Mouse (Mus musculus) heart, postnatal 14 days (tissue): ENCODE data around the gene Scn4a. TPM values are rescaled to one million over a fixed set of nuclear protein-coding genes. Genes with fewer than 3 reads are reported as not detected.
"Not testable (repeated sequence)": the region's sequence is repeated elsewhere in the genome, so short reads cannot be mapped to it uniquely, and the experiment has no call there.

Experiments used
- DNase-seq, 2 experiments: peaks; one replicate each; pipeline ENCODE4 v3.0.0; 2021 to 2022
- intact Hi-C: fragments of 180-260 bp; cut with DNase I; formaldehyde crosslinking; loops from one replicate; pipeline ENCODE4 v1.15.1; 2025
- total RNA-seq, 2 experiments: library from RNA; stranded (reverse); gene quantifications; 2 replicates each; pipeline ENCODE4 v1.2.3; 2021

Scn4a gene
- total RNA-seq, 2 experiments from 2014 or later: 6.8 to 7.9 TPM

DNA sequence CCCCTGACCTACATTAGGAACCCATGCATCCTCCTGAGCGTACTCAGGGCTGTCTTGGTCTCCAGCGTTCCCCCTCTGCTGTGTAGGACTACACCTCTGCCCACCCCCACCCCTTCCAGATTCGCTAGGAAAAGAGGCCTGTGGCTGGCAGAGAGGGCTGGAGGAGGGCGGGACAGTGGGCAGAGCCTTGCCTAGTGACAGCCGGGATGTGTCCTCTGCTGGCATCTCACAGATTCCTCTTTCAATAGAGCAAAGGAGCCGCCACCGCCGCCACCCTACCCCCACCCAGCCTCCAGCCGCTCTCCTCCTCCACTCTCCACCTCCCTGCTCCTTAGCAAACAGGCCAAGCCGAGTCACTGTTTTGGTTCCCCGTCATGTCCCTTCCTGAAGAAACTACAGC, 11.6 kb upstream of the Scn4a start:
- intact Hi-C loops: no loop called here
- DNase-seq: peak; percentile 33 to 53

DNA sequence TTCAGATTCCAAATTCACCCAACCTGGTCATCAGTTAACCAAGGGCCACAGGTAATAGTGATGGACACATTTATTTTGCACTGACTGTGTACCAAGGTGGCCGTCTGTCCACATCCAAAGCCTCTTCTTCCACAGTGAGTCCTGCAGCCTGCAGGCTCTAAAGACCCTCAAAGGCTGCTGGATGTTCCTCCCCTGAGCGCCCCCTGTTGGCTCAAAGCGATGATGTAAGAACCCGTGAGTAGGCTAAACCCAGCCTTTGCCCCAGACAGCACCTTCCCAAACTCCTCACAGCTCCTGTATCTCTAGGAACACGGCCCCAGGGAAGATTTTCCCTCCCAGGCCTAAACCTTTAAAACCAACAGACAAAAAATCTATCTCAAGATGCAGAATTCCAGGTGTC, 6.3 kb upstream of the Scn4a start:
- DNase-seq: no peak
- intact Hi-C loops: no loop called here

DNA sequence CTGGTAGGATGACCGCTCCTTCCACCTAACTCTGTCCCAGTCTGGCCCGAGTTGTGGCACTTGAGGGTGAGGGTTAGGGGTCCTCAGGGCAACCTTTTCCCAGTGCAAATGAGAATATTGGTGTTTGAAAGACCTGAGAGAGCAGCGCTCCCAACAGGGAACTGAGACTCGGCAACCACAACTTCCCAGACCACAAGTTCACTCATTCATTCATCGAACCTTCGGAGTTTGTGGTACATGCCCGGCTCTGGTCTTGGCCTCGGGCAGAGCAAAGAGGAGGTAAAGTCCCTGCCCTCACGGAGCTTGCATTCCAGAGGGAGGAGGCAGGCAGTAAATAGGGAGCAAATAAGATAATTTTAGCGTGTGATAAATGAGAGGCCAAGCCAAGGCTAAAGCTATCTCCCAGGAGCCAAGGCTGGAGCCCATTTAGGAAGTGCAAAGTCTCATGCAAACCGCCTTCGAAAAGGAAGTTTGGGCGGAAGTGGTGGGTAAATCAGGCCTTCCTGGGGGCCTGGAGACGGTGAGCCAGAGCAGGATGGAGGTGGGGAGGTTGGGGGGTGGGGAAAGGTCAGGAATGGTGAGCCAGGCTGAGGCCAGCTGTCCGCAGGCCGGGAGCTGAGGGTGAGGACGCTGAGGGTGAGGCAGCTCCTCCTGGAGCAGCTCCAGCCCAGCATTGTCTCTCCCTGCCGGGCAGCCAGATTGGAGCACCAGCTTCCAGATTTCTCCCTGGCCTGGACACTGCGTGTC, 2.5 kb upstream of the Scn4a start:
- intact Hi-C loops: loop anchor here (2.0 kb wide), 1 partner anchor 17 kb away; no protein-coding TSS in a partner anchor
- DNase-seq: no peak

DNA sequence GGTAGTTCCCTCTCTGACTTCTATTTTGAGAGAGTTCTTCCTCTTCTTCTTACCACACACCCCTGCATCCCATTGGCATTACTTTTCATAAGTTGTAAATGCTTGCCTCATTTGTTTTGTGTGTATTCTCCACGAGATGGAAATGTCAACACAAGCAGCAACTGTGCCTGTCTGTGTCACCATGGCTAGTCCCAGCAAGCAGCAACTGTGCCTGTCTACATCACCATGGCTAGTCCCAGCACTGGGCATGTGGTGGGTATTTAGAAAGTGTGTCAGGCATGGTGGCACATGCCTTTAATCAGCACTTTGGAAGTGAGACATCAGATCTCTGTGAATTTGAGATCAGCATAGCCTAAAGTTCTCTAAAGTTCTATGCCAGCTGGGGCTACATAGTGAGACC, 1.1 kb upstream of the Scn4a start:
- intact Hi-C loops: loop anchor here (2.0 kb wide), 1 partner anchor 15 kb away; no protein-coding TSS in a partner anchor
- DNase-seq: no peak

DNA sequence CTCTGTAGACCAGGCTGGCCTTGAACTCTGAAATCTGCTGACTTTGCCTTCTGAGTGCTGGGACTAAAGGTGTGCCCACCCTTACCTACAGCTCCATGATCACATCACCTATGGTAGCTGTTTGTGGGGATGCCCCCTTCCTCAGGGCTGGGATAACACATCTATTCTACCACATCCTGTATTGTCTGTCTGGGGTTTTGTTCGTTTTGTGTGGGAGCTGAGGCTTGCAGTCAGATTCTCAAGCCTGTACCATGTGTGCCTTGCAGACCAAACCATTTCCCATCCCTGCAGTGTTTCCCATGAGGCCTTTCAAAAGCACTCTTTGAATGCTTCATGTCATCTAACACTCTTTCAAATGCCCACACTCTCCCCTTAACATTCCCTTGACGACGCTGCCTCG, 1.1 kb downstream of the Scn4a start:
- DNase-seq: no peak
- intact Hi-C loops: no loop called here

DNA sequence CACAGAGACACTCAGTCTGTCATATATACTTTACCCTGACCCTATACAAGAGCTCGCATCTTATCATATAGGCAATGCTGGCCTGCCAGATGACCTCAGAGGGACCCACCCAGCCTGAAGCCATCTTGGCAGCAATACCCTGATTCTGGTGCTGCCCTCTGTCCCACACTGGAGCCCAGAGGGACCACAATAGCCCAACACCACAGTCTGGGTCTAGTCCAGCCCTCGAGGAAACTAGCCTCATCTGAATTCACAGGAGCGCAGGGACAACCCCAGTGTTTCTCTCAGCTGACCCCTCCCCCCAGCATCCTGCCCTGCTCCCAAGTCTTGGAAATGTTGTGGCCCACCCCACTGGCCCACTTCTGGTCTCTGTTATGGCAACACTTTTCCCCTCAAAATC, 1.8 kb downstream of the Scn4a start:
- intact Hi-C loops: no loop called here

DNA sequence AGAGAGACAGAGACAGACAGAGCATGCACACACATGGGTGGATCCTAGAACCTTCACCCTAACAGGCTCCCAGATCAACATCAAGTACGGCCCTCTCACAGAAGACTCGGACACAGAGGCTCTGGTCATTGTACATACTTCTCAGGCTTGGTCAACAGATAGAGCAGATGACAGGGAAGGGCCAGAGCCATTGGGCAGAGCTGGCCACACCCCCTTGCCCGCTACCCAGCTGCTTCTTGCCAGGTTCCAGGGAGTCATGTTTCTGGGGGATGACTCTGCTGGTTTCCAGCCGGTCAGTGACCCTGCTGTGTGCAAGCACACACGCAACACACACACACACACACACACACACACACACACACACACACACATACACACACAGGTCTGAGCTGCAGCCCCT, 2.2 kb downstream of the Scn4a start:
- intact Hi-C loops: no loop called here

More for the DNA sequence above, 1.8 kb downstream of the Scn4a start:
- no peak for DNase-seq

DNA sequence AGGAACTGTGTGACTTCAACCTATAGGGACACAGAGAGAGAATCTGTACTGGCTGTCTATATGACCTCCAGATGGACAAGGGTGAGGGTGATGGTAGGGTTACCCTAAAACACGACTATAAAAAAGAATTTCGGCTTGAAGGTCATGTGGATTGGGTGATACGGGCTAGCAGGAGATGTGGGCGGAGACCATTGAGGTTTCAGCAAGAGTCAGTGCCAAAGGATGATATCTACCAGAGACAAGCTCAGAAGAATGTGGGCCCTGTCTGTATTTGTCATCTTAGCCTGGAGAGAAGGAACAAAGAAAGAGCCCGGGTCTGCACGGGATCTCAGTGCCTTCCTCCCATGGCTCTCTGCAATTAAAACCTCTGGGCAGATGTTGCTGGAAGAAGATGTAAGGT, 3.3 kb downstream of the Scn4a start:
- DNase-seq: no peak
- intact Hi-C loops: no loop called here

More for the DNA sequence above, 2.2 kb downstream of the Scn4a start:
- no peak for DNase-seq

DNA sequence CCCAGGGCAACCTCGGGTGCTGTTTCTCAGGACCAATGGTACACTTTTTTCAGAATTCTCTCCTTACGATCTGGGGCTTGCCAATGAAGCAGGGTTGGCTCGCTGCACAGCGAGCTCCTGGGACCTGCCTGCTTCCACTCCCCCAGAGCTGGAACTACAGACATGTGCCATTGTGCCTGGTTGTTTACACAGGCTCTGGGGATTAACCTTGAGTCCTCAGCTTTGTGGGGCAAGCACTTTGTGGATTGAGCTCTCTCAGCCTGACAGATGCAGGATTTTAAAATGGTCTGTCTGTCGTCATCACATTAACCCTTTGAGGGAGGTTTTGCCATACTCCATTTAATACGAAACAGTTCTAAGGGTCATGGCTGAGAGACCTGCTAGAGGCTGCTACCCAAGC, 8.2 kb downstream of the Scn4a start:
- DNase-seq: no peak
- intact Hi-C loops: no loop called here

DNA sequence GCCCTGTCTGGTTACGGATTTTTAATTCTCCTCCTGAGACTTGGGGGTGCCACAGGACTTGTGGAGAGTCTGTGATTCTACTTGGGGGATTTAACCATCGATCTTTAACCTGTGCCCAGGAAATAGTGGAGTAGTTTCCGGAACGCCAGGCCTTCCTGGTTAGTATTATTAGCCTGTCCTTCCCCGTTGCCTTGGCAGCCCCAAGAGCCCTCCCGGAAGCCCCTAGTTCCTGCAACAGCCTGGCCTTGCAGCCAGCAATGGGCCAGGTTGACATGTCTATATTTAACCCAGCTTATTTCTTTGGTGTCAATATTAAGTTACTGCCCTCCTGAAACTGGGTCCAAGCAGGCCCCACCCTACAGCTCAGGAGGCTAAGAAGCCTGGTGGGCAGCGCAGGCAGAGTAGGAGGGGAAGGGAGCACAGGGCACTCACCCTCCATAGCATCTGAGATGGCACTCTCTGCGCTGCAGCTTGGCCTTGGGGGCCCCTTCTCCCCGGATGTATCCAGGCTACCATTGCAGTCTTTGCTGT, 12.0 kb downstream of the Scn4a start:
- DNase-seq: no peak
- intact Hi-C loops: no loop called here

DNA sequence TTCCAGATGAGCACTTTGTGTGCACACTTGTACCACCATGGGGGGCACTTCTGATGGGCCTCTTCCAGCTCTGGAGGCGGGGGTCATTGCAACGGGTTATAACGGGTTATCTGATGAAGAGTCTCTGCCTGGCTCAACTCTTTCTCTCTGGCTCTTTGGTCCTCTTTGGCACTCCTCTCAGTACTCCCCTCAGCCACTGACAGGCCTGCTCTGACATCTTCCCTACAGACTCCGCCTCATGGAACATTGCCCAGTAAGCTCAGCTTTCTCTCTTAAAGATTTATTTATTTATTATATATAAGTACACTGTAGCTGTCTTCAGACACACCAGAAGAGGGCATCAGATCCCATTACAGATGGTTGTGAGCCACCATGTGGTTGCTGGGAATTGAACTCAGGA, 13.8 kb downstream of the Scn4a start:
- not testable (repeated sequence) for DNase-seq
- intact Hi-C loops: loop anchor here (2.0 kb wide), 1 partner anchor 15 kb away; no protein-coding TSS in a partner anchor

DNA sequence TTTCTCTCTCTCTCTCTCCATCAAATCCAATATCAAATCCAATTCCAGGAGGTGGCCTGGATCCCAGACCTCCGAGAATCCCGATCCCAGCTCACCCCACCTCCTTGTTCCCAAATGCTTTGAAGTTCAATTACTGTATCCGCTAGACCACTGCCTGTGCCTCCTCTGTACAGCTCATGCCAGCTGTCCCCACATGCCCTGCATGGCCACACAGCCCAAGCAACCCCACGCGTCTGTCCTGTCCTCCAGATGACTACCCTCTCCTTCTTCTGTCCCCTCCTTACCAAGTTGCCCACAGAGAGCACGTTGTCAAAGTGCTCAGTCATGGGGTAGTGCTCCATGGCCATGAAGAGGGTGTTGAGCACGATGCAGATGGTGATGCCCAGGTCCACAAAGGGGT, 14.2 kb downstream of the Scn4a start:
- intact Hi-C loops: loop anchor here (2.0 kb wide), 1 partner anchor 16 kb away; no protein-coding TSS in a partner anchor

DNA sequence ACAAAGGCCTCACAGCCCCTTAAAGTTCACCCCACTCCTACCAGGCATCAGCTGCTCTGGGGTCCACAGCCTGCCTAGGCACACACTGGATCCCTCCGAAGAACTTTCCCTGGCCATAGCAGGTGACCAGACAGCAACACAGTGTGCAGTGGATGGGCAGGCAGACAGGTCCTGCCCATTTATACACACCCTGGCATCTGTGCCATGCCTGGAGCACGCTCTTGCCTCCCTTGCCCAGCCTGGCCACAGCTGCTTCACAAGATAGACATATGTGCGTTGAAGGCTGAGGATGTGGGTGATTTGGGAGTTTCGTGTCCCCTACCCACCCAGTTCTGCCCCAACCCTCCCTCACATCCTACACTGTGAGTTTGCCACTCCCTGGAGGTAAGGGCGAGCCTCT, 15.1 kb downstream of the Scn4a start:
- no peak for DNase-seq

More for the DNA sequence above, 14.2 kb downstream of the Scn4a start:
- DNase-seq: no peak

DNA sequence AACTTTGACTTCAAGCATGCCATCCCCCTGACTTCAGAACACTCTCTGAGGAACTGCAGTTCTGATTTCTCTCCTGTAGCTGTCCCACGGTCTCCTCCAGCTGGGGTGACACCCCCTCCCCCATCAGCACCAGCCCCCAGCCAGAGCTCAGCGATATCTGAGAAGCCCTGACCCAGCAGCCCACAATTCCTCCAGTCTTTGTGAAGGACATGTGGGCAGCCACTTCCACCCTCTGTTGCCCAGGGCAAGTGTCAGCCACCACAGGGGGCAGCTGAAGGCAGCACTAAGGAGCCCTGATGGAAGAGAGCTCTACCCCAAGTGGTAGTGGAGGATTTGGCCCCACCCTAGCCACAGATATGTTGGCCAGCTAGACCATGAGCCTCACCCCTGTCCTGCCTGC, 19.0 kb downstream of the Scn4a start:
- DNase-seq: no peak
- intact Hi-C loops: no loop called here

More for the DNA sequence above, 15.1 kb downstream of the Scn4a start:
- intact Hi-C loops: loop anchor here (2.0 kb wide), 1 partner anchor 17 kb away; no protein-coding TSS in a partner anchor

DNA sequence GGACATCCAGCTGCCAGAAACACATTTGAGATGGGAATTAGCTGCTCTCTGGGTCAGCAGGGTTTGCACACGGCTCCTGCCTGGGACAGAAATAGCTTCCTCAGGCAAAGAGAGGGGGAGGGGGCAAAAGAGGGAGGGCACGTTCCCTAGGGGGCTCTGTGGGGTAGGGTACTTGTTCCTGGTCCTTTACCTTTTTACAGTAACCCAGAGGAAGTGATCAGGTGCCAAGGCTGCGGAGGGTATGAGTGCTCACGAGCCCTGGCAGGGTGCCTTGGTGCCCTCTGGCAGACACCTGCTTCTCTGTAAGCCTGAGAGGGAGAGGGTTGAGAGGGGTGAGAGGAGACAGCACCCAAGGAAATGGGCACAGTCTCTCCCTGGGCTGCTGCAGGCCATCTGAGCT, 20.6 kb downstream of the Scn4a start:
- peak in 1 of 2 experiments; percentile 32 for DNase-seq
- intact Hi-C loops: no loop called here

DNA sequence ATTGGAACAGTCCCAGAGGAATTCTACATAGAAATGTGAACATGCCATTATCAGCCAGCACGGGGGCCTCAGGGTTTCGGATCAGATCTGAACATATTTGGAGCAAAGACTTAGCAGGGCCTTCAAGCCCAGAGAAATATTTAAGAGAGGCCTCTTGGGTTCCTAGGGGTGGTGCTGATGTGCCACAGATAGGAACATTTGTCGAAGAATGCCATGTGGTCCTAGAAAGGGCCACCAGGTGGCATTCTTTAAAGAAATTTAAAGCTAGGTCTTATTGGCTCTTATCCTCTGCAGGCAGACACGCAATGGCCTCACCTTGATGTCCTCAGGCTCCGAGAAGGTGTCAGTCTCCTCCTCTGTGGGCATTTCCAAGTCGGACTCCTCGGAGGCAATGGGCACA, 23.4 kb downstream of the Scn4a start:
- DNase-seq: peak in 1 of 2 experiments; percentile 52
- intact Hi-C loops: loop anchor here (1.0 to 2.0 kb wide), 2 partner anchors 37 to 63 kb away; no protein-coding TSS in a partner anchor

DNA sequence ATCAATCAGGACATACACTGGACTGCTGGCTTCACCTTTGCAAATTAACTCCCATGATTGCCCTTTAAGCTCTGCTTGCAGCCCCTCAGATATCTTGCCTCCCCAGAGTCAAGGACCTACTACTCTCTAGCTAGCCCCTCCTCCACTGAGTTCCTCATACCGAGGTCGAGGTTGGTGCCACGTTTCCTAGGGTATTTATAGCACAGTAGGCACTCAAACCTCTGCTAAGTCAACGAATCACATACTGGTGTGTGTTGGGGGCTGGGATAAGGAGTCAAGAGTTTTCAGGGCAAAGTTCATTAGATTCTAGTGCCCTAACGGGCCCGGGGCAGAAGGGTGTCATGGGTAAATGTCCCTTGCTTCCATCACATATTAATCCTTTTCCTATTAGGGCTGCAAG, 24.0 kb downstream of the Scn4a start:
- intact Hi-C loops: loop anchor here (1.0 to 2.0 kb wide), 2 partner anchors 37 to 64 kb away; no protein-coding TSS in a partner anchor
- peak in 1 of 2 experiments; percentile 36 for DNase-seq

DNA sequence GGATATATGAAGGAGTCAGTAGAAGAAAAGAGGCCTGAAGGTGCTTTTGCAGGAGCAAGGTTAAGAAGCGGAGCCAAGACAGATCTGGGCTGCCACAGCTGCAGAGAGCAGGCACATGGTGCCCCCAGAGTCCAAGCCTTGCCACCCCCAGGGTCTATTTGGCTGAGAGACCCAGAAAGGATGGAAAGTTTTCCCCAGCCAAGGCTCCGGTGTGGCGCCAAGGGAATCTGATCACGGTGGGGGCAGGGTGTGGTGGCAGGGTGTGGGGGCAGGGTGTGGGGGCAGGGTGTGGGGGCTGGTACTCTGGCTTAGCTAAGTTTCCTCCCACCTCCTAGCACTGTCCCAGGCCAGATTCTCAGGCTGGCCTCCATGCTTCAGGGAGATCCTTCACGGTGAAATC, 24.6 kb downstream of the Scn4a start:
- intact Hi-C loops: loop anchor here (2.0 kb wide), 1 partner anchor 64 kb away; no protein-coding TSS in a partner anchor
- DNase-seq: no peak

DNA sequence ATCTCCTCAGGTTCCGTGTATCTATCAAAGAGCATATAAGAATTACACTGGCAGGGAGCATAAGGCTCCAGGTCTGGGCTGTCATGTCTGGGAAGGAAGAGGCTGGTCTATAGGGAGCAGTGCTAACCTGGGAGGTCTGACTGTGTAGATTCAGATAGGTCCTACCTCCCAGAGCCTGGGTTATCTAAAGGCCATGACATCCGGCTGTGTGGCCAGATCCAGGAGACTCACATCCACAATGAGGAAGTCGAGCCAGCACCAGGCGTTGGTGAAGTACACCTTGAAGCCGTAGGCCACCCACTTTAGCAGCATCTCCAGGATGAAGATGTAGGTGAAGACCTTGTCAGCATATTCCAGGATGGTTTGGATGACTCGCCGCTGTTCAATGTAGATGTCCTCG, 26.6 kb downstream of the Scn4a start:
- no peak for DNase-seq
- intact Hi-C loops: loop anchor here (2.0 kb wide), 1 partner anchor 70 kb away; the partner anchor contains the start of genes Ftsj3 and Psmc5

DNA sequence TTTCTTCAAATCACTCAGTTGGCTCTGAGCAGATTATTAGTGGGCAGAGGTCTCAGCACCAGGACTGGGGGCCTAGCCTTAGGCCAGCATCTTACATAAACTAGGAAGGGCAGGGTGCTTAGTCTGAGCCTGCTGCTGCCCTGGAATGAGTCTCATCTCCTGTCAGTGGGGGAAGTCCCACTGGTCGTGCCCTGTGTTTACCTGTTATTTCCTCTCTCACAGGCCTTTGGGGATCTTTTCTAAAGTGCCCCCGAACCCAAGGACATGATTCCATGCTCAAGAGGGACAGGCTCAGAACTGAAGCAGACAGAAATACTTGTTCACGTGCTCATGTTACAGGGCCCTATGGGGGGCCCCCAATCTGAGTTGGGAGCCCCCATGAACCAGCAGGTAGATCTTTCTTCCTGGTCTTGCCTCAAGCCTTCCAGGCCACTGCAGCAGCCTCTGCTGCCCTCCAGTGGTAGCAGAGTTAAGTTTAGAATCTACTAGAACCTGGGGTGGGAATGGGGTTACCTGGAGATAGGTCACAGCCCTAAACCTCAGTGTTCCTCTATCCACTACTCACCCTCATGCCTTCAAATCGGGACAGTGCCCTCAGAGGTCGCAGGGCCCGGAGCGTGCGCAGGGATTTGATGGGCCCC, 27.4 kb downstream of the Scn4a start:
- intact Hi-C loops: loop anchor here (1.0 to 2.0 kb wide), 2 partner anchors 23 to 69 kb away; partner anchors contain the start of genes Ftsj3 and Psmc5
- DNase-seq: peak; percentile 68 to 85

DNA sequence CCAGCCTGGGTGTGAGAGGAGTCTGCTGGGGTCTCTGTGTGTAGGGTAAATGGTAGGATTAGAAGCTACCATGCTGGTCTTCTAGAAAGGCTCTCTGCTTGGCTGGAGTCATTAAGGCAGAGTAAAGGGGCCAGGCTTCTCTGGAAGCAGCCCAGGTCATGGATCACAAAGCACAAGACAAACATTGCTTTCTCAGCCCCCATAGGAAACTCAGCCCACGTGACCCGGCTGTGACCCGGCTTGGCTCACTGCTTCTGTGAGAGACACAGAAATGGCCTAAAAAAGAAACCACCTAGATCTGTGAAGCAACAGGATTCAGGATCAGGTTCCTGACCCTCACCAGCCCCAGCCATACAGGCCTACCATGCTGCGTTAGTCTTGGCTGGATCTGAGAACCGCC, 28.2 kb downstream of the Scn4a start:
- no peak for DNase-seq
- intact Hi-C loops: loop anchor here (1.0 kb wide), 1 partner anchor 23 kb away; no protein-coding TSS in a partner anchor
